Mouse (Mus musculus): ENCODE data around the gene Camta1. TPM values are rescaled to one million over a fixed set of nuclear protein-coding genes. Genes with fewer than 3 reads are reported as not detected.

Gene Camta1
- total and polyA plus RNA-seq, 2 experiments from 2014 or later = 127 to 145 TPM

DNA sequence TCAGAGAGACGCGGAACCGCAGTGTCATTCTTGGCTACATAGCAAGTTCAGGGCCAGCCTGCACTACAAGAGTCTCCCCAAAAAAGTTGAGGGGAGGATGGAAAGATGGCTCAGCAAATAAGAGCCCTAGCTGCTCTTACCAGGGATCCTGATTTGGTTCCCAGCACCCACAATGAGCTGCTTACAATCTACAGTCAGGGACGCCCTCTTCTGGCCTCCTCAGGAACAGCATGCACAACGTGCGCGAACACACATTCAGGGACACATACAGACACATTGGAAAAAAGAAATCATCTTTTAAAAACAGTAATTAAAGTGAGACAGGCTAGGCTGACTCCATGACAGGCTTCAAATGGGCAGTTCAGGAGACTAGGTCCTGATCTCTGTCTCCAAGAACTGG lies 33.9 kb upstream of the Camta1 start:
- WGBS = 92% methylated on average over 7 of the region's 7 CpGs
- Histone ChIP-seq H3K27me3 (ENCODE audit: insufficient read depth, low read length) (no peaks in the 10 kb centered on the region), H3K4me1 (ENCODE audit: insufficient read depth, low read length) (0 out of 2 replicates have a peak, but pooled peaks cover 10% of the 10 kb centered on the region), H3K9ac (replicated peaks; ENCODE audit: low read length) (no peak overlapping the region), H3K4me2 (ENCODE audit: low read depth, low read length) (no peak overlapping the region), H3K4me3 (ENCODE audit: low read length) (no peak overlapping the region), H3K36me3 (ENCODE audit: insufficient read depth, low read length) (no peaks in the 10 kb centered on the region), H3K27ac (no peak overlapping the region), H3K9me3 (ENCODE audit: low read length) (no peaks in the 10 kb centered on the region)
- no peak; the same call in 1 of the 2 replicates for TF ChIP-seq CTCF (IDR thresholded peaks at IDR 0.05; ENCODE audit: low read depth)
- ATAC-seq (no peak), DNase-seq (ENCODE audit: low spot score) (no peak)

- H3K4me3 ChIP-seq (ENCODE audit: low read length) = no peak overlapping the region
- 90% methylated on average over 12 of the region's 12 CpGs for WGBS
- H3K9ac ChIP-seq (replicated peaks; ENCODE audit: low read length) = no peak overlapping the region
- no peak overlapping the region for H3K4me2 ChIP-seq (ENCODE audit: low read depth, low read length)
- H3K9me3 ChIP-seq (ENCODE audit: low read length) = no peaks in the 10 kb centered on the region
- DNase-seq (ENCODE audit: low spot score) (no peak), ATAC-seq (no peak)
- H3K27ac ChIP-seq = no peak overlapping the region
- H3K4me1 ChIP-seq (ENCODE audit: insufficient read depth, low read length) = 0 out of 2 replicates have a peak, but pooled peaks cover 10% of the 10 kb centered on the region
- no peaks in the 10 kb centered on the region for H3K36me3 ChIP-seq (ENCODE audit: insufficient read depth, low read length)
- no peak for TF ChIP-seq CTCF (IDR thresholded peaks at IDR 0.05; ENCODE audit: low read depth)
- H3K27me3 ChIP-seq (ENCODE audit: insufficient read depth, low read length) = no peaks in the 10 kb centered on the region
Observed at GRCm38 (mm10) chr4:151894926-151895325, 33.2 kb upstream of the Camta1 start.

GRCm38 (mm10) chr4:151893241-151893640 lies 31.6 kb upstream of the Camta1 start:
- ATAC-seq (no peak), DNase-seq (ENCODE audit: low spot score) (no peak)
- peak; percentile 49 for TF ChIP-seq CTCF (IDR thresholded peaks at IDR 0.05; ENCODE audit: low read depth)
- Histone ChIP-seq H3K4me1 (ENCODE audit: insufficient read depth, low read length) (no peaks in the 10 kb centered on the region), H3K36me3 (ENCODE audit: insufficient read depth, low read length) (no peaks in the 10 kb centered on the region), H3K9ac (replicated peaks; ENCODE audit: low read length) (no peak overlapping the region), H3K27ac (no peak overlapping the region), H3K4me2 (ENCODE audit: low read depth, low read length) (no peak overlapping the region), H3K4me3 (ENCODE audit: low read length) (no peak overlapping the region), H3K9me3 (ENCODE audit: low read length) (no peaks in the 10 kb centered on the region), H3K27me3 (ENCODE audit: insufficient read depth, low read length) (no peaks in the 10 kb centered on the region)
- WGBS = 80% methylated on average over 6 of the region's 6 CpGs

- 88% methylated on average over 12 of the region's 12 CpGs for WGBS
- H3K36me3 ChIP-seq (ENCODE audit: insufficient read depth, low read length) = no peaks in the 10 kb centered on the region
- ATAC-seq (no peak), DNase-seq (ENCODE audit: low spot score) (no peak)
- no peaks in the 10 kb centered on the region for H3K4me1 ChIP-seq (ENCODE audit: insufficient read depth, low read length)
- H3K9ac ChIP-seq (replicated peaks; ENCODE audit: low read length) = no peak overlapping the region
- TF ChIP-seq CTCF (IDR thresholded peaks at IDR 0.05; ENCODE audit: low read depth) = no peak
- H3K4me2 ChIP-seq (ENCODE audit: low read depth, low read length) = no peak overlapping the region
- 0 out of 2 replicates have a peak, but pooled peaks cover 2% of the 10 kb centered on the region for H3K9me3 ChIP-seq (ENCODE audit: low read length)
- no peak overlapping the region for H3K4me3 ChIP-seq (ENCODE audit: low read length)
- H3K27me3 ChIP-seq (ENCODE audit: insufficient read depth, low read length) = no peaks in the 10 kb centered on the region
- no peak overlapping the region for H3K27ac ChIP-seq
Observed at GRCm38 (mm10) chr4:151881590-151881989, 19.9 kb upstream of the Camta1 start.

DNA sequence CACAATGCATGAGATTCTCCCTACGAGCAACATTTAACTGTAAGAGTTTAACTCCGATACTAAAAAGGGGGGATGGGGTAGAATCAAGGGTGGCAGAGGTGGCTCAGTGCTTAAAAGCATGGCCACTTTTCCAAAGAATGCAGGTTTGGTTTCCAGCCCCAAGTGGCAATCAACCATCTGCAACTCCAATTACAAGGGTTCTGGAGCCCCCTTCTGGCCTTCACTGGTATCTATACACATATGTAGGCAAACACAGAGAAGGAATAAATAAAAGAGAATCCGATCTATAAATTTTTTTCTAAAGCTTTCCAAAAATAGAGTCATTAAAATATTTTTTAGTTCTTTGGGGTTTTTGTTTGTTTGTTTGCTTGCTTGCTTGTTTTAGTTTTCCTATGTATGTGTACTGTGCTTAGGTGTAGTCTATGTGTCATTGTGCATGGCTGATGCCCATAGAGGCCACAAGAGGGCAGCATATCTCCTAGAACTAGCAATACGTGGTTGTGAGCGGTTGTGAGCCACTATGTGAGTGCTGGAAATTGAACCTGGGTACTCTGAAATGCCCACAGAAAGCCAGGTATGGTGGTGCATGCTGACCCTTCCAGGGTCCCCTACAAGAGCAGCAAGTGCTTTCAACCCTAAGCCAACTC lies 18.5 kb upstream of the Camta1 start:
- ATAC-seq (no peak), DNase-seq (ENCODE audit: low spot score) (no peak)
- Histone ChIP-seq H3K4me2 (ENCODE audit: low read depth, low read length) (no peak overlapping the region), H3K4me1 (ENCODE audit: insufficient read depth, low read length) (peaks cover 3% of the 10 kb centered on the region; the same call in 1 of the 2 replicates), H3K9me3 (ENCODE audit: low read length) (0 out of 2 replicates have a peak, but pooled peaks cover 2% of the 10 kb centered on the region), H3K4me3 (ENCODE audit: low read length) (no peak overlapping the region), H3K27ac (no peak overlapping the region), H3K9ac (replicated peaks; ENCODE audit: low read length) (no peak overlapping the region), H3K27me3 (ENCODE audit: insufficient read depth, low read length) (no peaks in the 10 kb centered on the region), H3K36me3 (ENCODE audit: insufficient read depth, low read length) (no peaks in the 10 kb centered on the region)
- TF ChIP-seq CTCF (IDR thresholded peaks at IDR 0.05; ENCODE audit: low read depth) = peak; percentile 51
- WGBS = 79% methylated on average over 5 of the region's 5 CpGs

- H3K9me3 ChIP-seq (ENCODE audit: low read length) = 0 out of 2 replicates have a peak, but pooled peaks cover 2% of the 10 kb centered on the region
- peak; percentile 57 for DNase-seq (ENCODE audit: low spot score)
- H3K27ac ChIP-seq = no peak overlapping the region
Observed at GRCm38 (mm10) chr4:151876400-151876799, 14.7 kb upstream of the Camta1 start.

DNA sequence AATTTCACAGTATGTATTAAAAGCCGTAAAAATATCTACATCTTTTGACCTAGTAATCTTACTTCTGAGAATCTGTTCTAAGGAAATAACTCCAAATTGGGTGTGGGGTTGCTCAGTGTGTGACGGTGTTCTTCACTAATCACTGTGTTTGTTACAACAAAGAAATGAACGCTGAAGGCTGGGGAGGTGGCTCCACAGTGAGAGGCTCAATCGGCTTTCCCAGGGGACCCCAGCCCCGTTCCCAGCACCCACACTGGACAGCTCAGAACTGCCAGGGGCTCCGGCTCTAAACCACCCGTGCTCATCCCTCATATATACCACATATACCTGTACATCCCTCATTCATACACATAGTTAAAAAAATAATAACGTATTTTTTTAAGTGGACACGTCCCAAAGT lies 1.8 kb upstream of the Camta1 start:
- no peak for TF ChIP-seq CTCF (IDR thresholded peaks at IDR 0.05; ENCODE audit: low read depth)
- Histone ChIP-seq H3K27me3 (ENCODE audit: insufficient read depth, low read length) (no peaks in the 10 kb centered on the region), H3K9ac (replicated peaks; ENCODE audit: low read length) (no peak overlapping the region), H3K4me3 (ENCODE audit: low read length) (no peak overlapping the region; the same call in 1 of the 2 replicates), H3K36me3 (ENCODE audit: insufficient read depth, low read length) (no peaks in the 10 kb centered on the region), H3K4me2 (ENCODE audit: low read depth, low read length) (peak overlapping the region; percentile 83), H3K9me3 (ENCODE audit: low read length) (no peaks in the 10 kb centered on the region), H3K27ac (no peak overlapping the region), H3K4me1 (ENCODE audit: insufficient read depth, low read length) (no peaks in the 10 kb centered on the region; the same call in 1 of the 2 replicates)
- DNase-seq (ENCODE audit: low spot score) (no peak), ATAC-seq (no peak)
- WGBS = 52% methylated on average over 9 of the region's 9 CpGs

More at GRCm38 (mm10) chr4:151876400-151876799, 14.7 kb upstream of the Camta1 start:
- H3K9ac ChIP-seq (replicated peaks; ENCODE audit: low read length) = no peak overlapping the region
- no peak overlapping the region for H3K4me3 ChIP-seq (ENCODE audit: low read length)
- peak overlapping the region; percentile 44 for H3K4me2 ChIP-seq (ENCODE audit: low read depth, low read length)
- no peak for TF ChIP-seq CTCF (IDR thresholded peaks at IDR 0.05; ENCODE audit: low read depth)
- ATAC-seq = peak; percentile 72
- H3K36me3 ChIP-seq (ENCODE audit: insufficient read depth, low read length) = no peaks in the 10 kb centered on the region
- 42% methylated on average over 14 of the region's 14 CpGs for WGBS
- no peaks in the 10 kb centered on the region for H3K27me3 ChIP-seq (ENCODE audit: insufficient read depth, low read length)
- peaks cover 3% of the 10 kb centered on the region; the same call in 1 of the 2 replicates for H3K4me1 ChIP-seq (ENCODE audit: insufficient read depth, low read length)
